Mouse (Mus musculus): ENCODE data around the gene 9130019O22Rik.
A peak's percentile ranks its signal among the peaks of the same experiment; 100 is the strongest.
"Not testable (repeated sequence)": the region's sequence is repeated elsewhere in the genome, so short reads cannot be mapped to it uniquely, and the experiment has no call there.

The 9130019O22Rik gene

DNA sequence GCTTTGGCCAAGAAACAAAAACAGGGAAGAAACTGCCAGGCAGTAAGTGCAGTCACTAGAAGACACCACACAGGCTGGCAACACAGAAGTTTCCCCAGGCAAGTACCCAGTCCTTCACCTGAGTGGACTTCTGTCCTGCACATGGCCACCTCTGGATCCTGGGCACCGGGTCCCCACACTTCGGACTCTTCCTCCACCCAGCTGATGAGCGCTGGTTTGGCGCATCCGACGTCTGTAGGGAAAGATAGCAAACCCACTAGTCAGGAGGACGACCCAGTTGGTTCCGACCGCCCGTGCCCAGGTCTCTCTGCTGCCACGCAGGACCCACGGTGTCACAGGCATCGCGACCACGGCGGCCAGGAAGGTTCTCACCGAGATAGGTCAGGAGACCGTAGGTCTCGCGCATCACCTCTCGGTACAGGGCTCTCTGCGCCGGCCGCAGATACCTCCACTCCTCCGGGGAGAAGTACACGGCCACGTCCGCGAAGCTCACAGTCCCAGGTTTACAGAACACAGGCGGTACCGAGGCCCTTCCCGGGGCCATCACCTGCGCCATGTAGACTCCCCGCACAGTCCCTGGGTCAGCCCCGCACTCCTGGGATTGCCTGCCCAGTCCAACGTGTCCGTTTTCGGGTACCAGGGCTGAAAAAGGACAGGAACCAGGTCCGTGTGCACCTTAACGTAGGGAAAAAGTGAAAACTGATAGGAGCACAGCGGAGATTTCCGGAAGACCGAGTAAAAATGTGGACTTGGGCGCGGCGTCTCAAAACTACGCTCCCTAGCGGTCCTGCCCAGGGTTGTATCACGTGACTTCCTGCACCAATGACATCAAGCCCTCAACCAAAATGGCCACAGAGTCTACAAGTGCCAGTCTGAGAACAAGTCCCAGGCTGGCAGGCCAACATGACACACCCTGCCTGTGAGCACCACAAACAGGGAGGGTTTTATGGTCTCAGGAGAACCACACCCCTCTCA lies 11.4 kb downstream of the 9130019O22Rik start, which contains the start of gene Zfp747:
TSS of gene Zfp747 (minus strand) at position 780 of the 975 bp plus-strand sequence.
- DNase-seq = peak; percentile 96 to 99

DNA sequence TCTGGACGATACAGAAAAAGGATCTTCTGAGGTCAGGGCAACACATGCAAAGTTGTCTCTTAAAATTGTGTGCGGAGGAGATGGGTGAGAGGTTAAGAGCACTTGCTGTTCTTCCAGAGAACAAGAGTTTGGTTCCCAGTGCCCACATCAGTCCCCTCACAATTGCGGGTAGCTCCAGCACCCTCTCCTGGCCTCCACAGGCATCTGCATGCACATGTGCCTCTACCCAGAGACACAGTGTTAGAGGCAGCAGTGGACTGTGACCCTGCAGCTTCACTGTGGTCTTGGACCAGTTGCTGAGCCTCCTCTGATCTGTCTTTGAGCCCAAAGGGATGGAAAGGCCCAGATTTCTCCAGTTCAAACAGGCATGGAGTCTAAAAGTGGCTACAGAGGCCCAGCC lies 15.1 kb downstream of the 9130019O22Rik start:
- DNase-seq = not testable (repeated sequence)

DNA sequence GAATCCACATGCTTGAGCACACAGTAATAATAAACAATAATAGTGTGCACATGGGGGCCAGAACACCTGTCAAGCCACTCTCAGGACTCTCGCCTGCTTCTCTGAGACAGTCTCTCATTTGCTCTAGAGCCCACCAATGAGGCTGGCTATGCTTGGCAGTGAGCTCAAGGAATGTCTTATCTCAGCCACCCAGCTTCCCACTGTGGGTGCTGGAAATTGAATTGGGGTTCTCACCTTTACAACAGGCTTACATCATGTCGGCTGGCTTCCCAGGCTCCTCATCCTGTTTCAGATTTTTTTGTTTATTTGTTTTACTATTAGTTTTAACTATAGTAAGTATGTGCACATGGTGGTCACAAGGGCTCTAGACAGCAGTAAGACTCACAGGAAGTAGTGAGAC lies 15.8 kb downstream of the 9130019O22Rik start:
- no peak for DNase-seq

DNA sequence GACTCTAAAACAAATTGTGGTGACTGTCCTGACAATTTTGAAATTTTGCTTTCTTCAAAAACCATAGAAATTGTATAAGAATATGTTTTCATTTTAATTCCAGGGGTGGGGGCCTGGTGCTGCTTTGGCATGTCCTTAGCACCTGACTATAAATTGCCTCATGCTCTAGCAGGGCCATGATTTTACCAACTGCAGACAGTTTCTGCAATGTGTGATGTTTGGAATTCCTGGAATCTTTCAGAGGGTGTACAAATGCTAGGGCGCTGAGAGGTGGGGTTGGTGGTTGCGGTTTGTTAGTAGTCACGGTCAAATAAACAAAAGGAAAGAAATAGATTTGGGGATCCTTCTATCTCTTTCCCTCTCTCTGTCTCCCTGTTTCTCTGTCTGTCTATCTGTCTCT lies 20.7 kb downstream of the 9130019O22Rik start:
- no peak for DNase-seq

DNA sequence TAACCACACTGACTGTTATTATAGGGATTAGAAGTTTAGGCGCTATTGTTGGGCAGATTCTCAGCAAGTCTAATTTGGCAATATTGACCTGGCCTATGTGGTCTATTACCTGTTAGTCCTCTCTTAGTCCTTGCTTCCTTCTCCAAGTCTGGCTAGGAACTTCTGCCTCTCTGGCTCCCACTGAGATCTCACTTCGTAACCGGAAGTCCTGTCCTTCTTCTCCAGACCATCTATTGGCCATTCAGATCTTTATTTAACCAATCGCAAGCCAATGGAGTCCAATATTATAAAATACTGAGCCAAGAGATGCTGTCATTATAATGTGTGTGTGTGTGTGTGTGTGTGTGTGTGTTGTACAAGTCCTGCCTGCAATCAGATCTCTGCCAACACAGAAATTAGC lies 22.8 kb downstream of the 9130019O22Rik start:
- DNase-seq = no peak

DNA sequence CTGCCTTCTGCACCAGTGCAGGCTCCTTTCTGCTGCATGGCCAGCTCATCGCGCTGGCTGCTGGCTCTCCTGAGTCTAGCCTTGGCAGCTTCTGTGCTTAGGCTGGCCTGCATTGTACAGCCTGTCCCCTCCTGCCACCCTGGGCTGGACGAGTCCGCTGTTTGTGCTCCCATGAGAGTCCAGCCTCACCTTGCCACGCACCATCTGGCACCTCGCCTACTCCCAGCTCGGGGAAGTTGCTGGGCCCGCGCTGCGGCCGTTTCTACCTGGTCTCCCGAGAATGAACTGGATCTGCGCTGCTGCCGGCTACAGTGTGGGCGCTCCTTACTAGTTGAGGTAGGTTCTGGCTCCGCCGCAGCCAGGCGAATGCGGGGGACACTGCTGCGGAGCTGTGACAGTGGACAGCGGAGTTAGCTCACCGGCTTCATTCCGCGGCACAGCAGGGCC lies 23.5 kb downstream of the 9130019O22Rik start:
- DNase-seq = peak; percentile 60 to 74

DNA sequence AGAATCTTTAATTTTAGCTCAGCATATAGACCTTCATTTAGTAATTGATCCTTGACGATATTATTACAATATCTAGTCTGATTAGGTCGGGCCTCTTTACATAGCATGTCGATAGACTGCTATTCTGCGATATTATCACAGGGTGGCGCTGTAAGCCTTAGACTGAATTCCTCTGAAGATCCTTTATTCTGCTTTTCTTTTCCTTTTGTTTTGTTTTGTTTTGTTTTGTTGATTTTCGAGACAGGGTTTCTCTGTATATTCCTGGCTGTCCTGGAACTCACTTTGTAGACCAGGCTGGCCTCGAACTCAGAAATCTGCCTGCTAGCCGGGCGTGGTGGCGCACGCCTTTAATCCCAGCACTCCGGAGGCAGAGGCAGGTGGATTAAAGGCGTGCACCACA lies 24.5 kb downstream of the 9130019O22Rik start:
- peak in 1 of 2 experiments; percentile 43 for DNase-seq

DNA sequence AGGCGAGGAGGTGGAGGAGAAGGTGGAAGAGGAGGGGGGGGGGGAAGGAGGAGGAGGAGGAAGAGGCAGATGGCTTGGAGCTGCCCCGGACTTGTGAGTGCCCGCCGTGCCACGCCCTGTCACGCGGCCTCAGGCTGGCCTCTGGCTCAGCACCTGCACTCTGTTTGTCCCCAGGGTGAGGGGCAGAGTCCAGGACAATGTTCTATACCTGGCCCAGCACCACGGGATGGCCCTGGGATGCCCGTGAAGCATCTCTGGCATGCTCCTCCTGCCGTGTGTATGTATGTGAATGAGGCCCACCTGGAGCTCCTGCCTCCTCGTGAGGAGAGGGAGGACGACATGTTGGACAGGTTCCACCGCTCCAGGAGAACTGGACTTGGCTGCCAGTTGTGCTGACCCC lies 25.5 kb downstream of the 9130019O22Rik start:
- peak; percentile 64 to 87 for DNase-seq

DNA sequence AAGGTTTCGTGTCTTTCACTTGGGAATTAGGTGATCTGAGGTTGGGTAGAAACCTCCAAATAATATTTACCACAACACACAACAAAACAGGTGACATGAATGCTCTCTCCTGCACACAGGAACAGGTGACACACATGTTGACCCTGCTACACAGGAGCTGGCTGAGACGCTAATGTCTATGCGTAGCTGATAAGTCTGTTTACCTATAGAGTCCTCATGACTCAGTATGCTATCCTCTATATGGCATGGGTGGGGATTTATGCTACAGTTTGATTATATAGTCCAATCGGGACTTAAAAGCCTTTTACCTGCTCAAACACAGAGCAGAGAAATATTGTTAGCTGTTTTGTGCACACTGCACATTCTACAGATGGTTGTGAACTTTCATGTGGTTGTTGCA lies 26.7 kb downstream of the 9130019O22Rik start:
- DNase-seq = no peak

DNA sequence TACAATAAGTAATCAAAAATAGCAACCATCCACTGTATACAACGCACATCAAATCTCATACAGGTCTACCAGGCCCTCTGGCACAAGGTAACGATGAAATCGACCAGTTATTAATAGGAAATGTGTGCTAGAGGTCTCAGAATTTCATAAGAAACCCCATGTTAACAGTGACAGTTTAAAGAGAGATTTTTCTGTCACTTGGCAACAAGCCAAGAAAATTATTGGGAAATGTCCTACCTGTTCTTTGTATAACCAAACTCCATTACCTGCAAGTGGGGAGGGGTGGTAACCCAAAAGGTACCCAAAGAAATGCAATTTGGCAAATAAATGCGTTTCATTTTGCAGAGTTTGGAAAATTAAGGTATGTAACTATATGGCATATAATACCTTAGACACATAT lies 28.5 kb downstream of the 9130019O22Rik start:
- no peak for DNase-seq

DNA sequence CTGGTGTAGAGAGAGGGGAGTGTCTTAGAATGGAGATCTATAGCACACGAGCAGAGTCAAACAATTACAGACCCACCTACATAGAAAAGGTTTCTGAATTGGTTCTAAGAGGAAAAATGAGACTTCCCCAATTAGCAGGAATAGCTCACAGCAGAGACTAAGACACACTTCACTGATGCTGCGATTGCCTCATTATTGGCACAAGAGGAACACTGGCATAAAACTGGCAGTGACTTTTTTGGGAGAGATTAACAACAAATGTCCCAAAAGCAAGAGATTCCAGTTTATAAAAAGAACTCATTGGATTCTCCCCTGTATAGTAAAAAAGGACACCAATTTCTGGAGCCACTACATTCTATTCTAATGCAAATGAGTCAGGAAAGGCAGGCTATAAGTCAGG lies 29.1 kb downstream of the 9130019O22Rik start:
- no peak for DNase-seq

DNA sequence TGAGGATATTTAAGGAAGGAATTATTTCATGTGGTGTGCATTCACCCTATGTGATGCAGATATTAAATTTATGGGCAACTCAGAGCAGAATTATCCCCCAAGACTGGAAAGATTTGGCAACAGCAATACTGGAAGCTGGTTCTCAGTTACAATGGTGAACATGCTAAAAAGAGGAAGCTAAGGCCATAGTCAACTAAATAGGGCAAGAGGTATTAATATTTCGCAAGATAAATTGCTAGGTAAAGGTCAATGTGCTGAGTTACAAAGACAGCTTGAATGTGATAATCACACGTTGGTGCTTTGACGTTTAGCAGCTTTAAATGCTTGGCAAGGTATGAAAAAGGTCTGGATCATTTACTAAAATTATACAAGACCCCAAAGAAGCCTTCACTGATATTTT lies 31.2 kb downstream of the 9130019O22Rik start:
- DNase-seq = no peak

DNA sequence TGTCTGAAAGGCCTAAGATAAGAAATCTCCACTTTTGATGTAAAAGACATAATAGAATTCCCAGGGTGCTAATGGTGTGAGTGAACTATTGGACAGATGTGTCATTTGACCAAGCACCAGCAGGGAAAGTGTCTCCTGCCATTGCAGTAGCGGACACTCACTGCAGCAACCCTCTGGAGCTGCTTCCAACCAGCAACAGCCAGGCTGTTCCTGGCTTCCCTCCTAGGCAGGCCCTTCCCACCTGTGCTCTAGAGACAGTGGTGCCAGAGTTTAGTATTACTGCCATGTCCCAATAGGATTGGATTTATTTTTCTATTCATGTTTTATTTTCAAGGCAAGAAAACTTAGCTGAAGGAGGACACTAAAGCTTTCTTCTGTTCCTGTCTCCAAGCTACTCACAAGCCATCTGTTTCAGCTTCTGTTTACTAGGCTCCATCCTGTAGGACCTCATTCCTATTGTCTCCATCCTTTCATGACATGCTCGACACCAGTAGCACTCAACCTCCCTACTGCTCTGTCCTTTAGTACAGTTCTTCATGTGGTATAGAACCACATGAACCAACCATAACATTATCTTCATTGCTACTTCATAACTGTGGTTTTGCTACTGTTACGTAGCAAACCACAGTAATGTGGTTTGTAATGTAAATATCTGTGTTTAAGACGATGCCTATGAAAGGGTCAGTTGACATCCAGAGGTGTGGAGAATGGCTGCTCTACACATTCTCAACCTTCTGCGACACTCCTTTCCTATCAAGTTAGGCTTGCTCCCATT lies 35.5 kb downstream of the 9130019O22Rik start:
- DNase-seq = no peak

DNA sequence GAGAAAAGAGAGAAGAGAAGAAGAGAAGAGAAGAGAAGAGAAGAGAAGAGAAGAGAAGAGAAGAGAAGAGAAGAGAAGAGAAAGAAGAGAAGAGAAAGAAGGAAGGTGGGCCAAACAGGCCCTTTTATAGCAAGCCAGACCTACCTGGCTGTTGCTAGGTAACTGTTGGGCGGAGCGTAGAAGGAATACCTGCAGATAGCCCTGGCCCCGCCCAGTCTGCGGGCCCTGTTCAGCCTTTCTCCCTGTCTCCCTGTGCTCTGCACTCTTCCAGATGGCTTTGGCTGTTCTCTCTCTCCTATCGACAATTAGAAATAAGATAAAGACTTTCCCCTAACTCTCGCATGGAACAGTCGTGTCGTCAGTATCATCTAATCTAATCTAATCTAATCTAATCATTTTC lies 40.3 kb downstream of the 9130019O22Rik start:
- peak; percentile 87 to 92 for DNase-seq

DNA sequence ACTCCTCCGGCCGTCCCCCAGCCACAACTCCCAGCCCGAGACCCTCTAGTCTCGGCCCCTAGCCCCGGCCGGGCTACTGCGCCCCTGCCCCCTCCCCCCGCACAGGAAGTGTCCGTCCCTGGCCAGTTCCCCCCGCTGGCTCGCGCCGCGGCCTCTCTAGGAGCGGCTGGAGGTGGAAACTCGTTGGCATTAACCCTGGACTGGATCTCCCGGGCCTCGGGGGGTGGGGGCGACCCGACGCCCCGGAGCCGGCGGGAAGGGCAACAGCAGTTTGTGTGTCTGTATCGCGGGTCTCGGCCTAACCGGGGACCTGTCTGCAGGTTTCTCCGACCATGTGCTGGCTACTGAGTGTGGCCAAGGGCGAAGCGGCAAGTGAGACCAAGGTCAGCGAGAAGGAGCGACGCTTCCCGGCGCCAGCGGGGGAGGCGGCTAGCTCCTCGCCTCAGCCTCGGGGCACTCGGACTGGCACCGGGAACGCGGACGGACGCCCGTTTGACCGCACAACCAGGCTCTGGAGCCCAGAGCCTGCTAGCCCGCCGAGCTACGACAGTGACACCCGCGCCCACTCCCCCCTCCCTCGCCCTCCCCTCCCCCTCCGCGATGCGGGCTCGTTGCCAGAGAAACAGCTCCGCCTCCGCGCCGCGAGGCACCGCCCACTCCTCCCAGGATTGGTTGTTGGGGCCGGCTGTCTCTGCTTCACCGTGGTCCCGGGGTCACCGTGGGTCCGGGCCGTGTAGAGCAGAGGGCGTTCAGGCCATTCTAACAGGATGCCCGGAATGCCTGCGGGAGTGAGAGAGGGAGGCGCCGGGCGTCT lies 41.2 kb downstream of the 9130019O22Rik start, which contains the start of gene Zfp768:
TSS of gene Zfp768 (minus strand) at position 78 of the 814 bp plus-strand sequence.
- DNase-seq = peak; percentile 96 to 98

DNA sequence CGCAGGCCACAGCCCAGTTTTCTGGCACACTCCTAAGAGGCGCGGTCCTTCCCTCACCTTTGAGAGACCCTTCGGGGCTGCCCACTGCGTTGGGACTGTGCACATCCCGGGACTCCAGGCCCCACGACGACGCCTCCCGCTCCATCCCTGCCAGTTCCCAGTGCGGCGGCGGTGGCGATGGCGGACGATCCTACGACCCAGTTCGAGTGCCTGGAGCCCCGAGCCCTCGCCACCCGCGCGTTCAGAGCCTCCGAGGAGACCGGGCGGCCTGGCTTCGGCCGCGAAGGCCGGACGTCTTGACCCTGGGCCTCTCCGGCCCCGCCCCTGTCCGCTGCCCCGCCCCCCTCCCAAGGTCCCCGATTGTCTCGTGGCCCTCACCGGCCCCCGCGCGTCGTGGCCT lies 41.9 kb downstream of the 9130019O22Rik start:
- DNase-seq = peak in 1 of 2 experiments; percentile 60

DNA sequence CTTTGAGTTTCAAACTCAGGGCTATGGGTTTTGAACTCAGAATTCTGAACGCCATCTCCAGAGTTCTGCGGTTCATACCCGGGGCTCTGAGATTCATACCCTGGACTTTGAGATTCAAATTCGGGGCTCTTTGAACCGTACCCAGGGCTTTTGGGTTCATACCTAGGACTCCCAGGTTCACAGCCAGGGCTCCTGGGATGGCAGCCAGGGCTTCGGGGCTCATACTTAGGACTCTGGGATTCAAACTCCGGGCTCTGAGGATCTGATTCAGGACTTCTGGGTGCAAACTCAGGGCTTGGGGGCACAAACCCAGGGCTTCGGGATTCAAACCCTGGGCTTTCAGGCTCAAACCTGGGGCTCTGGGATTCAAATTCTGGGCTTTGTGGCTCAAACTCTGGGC lies 42.6 kb downstream of the 9130019O22Rik start:
- DNase-seq = peak; percentile 44 to 58

DNA sequence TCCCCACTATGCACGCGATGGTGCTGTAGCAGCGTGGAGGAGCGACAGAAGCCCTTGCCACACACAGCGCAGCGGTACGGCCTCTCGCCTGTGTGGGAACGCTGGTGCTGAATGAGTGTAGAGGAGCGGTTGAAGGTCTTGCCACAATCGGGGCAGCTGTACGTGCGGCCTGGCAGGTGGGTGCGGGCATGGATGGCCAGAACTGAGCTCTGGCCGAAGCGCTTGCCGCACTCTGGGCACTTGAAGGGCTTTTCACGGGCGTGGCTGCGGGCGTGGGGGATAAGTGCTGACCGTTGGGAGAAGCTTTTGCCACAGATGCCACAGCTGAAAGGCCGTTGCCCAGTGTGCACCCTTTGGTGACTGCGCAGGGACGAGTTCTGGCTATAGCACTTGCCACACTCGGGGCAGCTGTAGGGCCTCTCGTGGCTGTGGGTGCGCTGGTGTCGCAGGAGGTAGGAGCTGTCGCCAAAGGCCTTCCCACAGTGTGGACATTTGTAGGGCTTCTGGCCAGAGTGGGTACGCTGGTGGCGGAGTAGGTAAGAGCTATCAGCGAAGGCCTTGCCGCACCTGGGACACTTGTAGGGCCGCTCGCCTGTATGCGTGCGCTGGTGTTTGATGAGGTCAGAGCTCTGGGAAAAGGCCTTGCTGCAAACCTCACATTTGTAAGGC lies 43.5 kb downstream of the 9130019O22Rik start:
- peak in 1 of 2 experiments; percentile 54 for DNase-seq

DNA sequence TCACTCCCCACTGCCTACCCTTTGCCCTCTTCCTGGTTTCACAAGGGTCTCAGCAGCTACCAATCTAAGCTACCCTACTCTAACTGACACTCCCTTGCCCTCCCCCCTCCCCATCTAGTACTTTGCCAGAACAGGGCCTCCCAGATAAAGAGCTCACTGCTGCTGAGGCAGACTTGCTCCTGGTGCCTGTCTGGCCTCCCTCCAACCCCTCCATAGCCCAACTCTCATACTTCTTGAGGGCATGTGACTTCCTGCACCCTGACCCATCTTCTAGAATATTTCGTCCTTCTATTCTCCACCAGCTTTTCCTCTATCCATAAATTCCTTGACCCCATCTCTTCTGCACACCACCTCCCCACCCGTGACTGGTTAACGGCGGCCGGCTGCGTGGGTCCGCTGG lies 44.1 kb downstream of the 9130019O22Rik start:
- no peak for DNase-seq

DNA sequence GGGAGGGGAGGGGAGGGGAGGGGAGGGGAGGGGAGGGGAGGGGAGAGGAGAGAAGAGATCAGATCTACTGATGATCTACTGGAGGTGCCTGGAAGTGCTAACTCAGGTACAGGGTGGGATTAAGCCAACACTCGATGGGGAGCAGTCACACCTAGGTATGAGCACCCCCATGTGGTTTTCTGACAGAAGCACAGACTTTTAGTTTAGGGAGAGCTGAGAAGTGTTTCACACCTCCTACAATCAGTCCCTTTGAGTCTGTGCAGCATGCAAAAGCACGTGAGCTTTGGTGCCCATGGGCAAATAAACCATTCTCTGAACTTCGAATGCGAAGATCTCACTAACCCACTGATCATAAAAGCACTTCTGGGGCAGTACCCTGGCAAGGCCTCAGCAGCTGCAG lies 44.6 kb downstream of the 9130019O22Rik start:
- DNase-seq = peak in 1 of 2 experiments; percentile 32

DNA sequence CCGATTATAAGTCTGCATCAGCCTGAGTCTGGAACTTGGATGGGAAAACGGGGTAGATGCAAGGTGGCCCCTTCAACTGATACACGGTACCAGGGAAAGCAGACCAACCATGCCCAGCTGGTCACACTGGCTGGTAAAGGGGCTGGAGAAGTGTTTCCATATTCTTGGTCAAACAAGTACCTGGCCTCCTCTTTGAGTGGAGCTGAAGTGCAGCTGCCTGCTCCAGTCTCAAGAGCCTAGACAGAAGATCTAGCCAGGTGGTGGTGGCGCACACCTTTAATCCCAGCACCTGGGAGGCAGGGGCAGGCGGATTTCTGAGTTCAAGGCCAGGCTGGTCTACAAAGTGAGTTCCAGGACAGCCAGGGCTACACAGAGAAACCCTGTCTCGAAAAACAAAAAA lies 45.1 kb downstream of the 9130019O22Rik start:
- not testable (repeated sequence) for DNase-seq

DNA sequence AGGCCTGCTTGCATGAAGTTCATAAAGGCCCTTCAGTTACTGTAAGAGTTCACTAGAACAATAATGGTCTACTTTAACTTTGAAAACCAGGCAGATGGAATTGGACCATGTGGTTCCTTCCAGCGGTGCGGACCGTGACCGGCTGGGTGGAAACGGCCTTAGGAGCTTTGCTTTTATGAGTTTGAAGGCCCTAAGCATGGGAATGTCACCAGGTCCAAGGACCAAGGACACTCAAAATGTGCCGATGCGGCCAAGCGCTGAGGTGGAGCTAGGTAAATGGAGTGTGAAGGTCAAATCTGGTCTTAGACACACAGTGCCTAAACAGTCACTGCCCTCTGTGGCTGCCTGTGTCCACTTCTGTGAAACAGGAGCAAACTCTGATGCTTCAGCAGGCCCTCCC lies 45.6 kb downstream of the 9130019O22Rik start:
- DNase-seq = peak; percentile 67 to 90
